ENCODE assay signal across 24 mouse cellular contexts in genomic region chr7:75276739-75277138, GRCm38 (mm10).
"Had no signal": no experiment of that assay in that cellular context is flagged by ENCODE, and none has a peak within 500 bp of the region (broad histone marks: within the 10 kb centered on the region; RNA-seq: fewer than 3 reads in every experiment).

No protein-coding gene starts in this region.

- H3K4me3 ChIP-seq: kidney, embryonic 15.5 days; limb, embryonic 10.5 days; limb, embryonic 13.5 days; liver, embryonic 12.5 days; liver, embryonic 15.5 days; lung, embryonic 15.5 days; megakaryocyte, embryonic 14.5 days; midbrain, embryonic 10.5 days; midbrain, embryonic 13.5 days; myocyte; neural tube, embryonic 13.5 days; stomach, embryonic 15.5 days had no signal

- H3K27ac ChIP-seq: kidney, embryonic 15.5 days; limb, embryonic 10.5 days; limb, embryonic 13.5 days; liver, embryonic 12.5 days; liver, embryonic 15.5 days; lung, embryonic 15.5 days; midbrain, embryonic 10.5 days; midbrain, embryonic 13.5 days; neural tube, embryonic 13.5 days; stomach, embryonic 15.5 days had no signal

- DNase-seq: kidney, adult 8-10 months; kidney, postnatal 10 days; kidney, postnatal 36 days; liver; lung, adult 18-20 months; lung, postnatal 10 days; lung, postnatal 36 days; retina, postnatal 1 day; right cerebral cortex, postnatal 25 days; spleen, adult 18-20 months; thymus, adult 18-20 months; thymus, postnatal 36 days had no signal
